Mouse (Mus musculus) bone marrow, adult 2 months (tissue): Measurements from ENCODE around the gene Ankrd28. TPM values are rescaled to one million over a fixed set of nuclear protein-coding genes. Genes with fewer than 3 reads are reported as not detected.

Experiments used
- H3K27ac ChIP-seq: fragments of 200-500 bp; 2 replicates; pipeline ENCODE4 v1.5.1; 2012; ENCODE audit warnings: low read depth, mild to moderate bottlenecking, control low read depth, inconsistent platforms, low read length; ENCODE audit not compliant: control insufficient read depth, poor library complexity, insufficient read depth
- H3K4me1 ChIP-seq: fragments of 200-500 bp; 2 replicates; pipeline ENCODE4 v1.6.1; 2011; ENCODE audit warnings: low read length; ENCODE audit not compliant: control insufficient read depth, insufficient read depth
- H3K4me3 ChIP-seq: fragments of 200-500 bp; replicated peaks from 2 replicates; pipeline ENCODE3; 2011; ENCODE audit warnings: mild to moderate bottlenecking, low read depth, low read length, control low read depth; ENCODE audit not compliant: control insufficient read depth
- CTCF ChIP-seq: fragments of 200-500 bp; IDR thresholded peaks from 2 replicates; pipeline ENCODE4 v1.5.1; 2011; ENCODE audit warnings: low read length, control low read depth; ENCODE audit not compliant: control insufficient read depth, insufficient read depth
- POLR2A ChIP-seq: fragments of 200-500 bp; IDR thresholded peaks from 2 replicates; pipeline ENCODE4 v1.6.1; 2011; ENCODE audit warnings: low read depth, mild to moderate bottlenecking, control low read depth, low read length, borderline replicate concordance; ENCODE audit not compliant: control insufficient read depth
- WGBS: fragments of 180-500 bp; shearing (Covaris S2); methylation state at CpG from one replicate; pipeline ENCODE4 v1.1.7; 2018; 5-methylcytosine and 5-hydroxymethylcytosine counted together
- polyA plus RNA-seq: library from polyadenylated mRNA; stranded (reverse); fragments of >200 nt; gene quantifications from 2 replicates; pipeline ENCODE4 v1.2.4, GENCODE M21; 2011; ENCODE audit warnings: low replicate concordance; ENCODE audit not compliant: missing spikeins, insufficient read depth, insufficient read length

Gene Ankrd28
- polyA plus RNA-seq, 1 experiment, result 20.6 TPM

DNA sequence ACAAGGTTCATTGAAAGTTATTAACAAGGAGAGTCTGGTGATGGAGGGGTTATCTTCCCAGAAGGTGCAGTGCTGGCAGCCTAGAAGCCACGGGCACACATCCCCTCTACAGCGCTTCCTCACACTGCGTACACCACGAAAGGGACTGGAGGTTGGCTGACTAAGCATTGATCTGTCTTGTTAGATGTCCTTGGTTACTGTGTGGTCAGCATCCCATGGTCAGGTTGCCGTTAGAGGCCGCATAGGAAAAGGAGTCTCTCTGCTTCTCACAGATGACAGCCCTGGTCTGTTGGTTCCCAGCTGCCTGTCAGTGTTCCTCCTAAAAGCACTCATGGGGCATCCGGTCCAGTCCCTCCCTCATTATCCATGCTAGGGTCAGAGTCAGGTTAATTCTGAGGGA is 179.2 kb downstream of the Ankrd28 start:
- 83% methylated on average over 7 of the region's 7 CpGs for WGBS

DNA sequence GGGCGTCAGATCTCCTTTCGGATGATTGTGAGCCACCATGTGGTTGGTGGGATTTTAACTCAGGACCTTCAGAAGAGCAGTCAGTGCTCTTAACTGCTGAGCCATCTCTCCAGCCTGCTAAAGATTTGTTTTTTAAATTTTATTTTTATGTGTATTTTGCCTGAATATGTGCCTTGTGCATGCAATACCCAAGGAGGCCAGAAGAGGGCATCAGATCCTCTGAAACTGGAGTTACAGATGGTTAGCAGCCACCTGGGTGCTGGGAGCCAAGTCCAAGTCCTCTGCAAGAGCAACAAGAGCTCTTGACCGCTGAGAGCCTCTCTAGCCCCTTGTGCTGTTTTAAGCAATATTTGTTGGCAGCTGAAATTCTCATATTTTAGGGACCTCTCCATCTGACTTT is 180.1 kb downstream of the Ankrd28 start:
- Histone ChIP-seq H3K27ac (no peak overlapping the region), H3K4me3 (no peak overlapping the region), H3K4me1 (no peaks in the 10 kb centered on the region; the same call in 1 of the 2 replicates)
- no peak for TF ChIP-seq CTCF
- TF ChIP-seq POLR2A, result no peak
- WGBS, result 90% methylated on average over 3 of the region's 3 CpGs

More for the DNA sequence above, 179.2 kb downstream of the Ankrd28 start:
- Histone ChIP-seq H3K27ac (no peak overlapping the region), H3K4me3 (no peak overlapping the region), H3K4me1 (no peaks in the 10 kb centered on the region; the same call in 1 of the 2 replicates)
- TF ChIP-seq POLR2A (no peak), CTCF (no peak)

Other genes starting within 250 kb of the Ankrd28 start
- 1.1 and 2.4 TPM in 2 replicates for gene Colq, start 239.3 kb downstream of the Ankrd28 start, polyA plus RNA-seq
- not detected in 2 replicates for gene Gm49387, start 189.8 kb downstream of the Ankrd28 start, polyA plus RNA-seq
- 2.1 and 2.5 TPM in 2 replicates for gene Btd, start 189.6 kb downstream of the Ankrd28 start, polyA plus RNA-seq
- gene Hacl1, start 189.4 kb downstream of the Ankrd28 start, polyA plus RNA-seq, result 11.8 and 19.6 TPM in 2 replicates
- gene Galnt15, start 198.3 kb upstream of the Ankrd28 start, polyA plus RNA-seq, result 1.8 and 3.5 TPM in 2 replicates